Mouse (Mus musculus) ES-Bruce4 (cell line): ENCODE data around the gene 2310079G19Rik. TPM values are rescaled to one million over a fixed set of nuclear protein-coding genes. Genes with fewer than 3 reads are reported as not detected.

Source experiments
- H3K27ac ChIP-seq: 2 replicates; pipeline ENCODE4 v1.5.1; 2012; ENCODE audit warnings: low read length, inconsistent platforms; ENCODE audit not compliant: insufficient read depth
- H3K27me3 ChIP-seq: 2 replicates; pipeline ENCODE4 v1.6.1; 2012; ENCODE audit warnings: mild to moderate bottlenecking, low read length, inconsistent platforms; ENCODE audit not compliant: control insufficient read depth, poor library complexity, insufficient read depth, severe bottlenecking
- H3K36me3 ChIP-seq: 2 replicates; pipeline ENCODE4 v1.6.1; 2012; ENCODE audit warnings: inconsistent platforms, mild to moderate bottlenecking, low read length, moderate library complexity; ENCODE audit not compliant: control insufficient read depth, poor library complexity, insufficient read depth, severe bottlenecking
- H3K4me1 ChIP-seq: one replicate; pipeline ENCODE4 v1.8.1; 2011; ENCODE audit warnings: low read length; ENCODE audit not compliant: control insufficient read depth, insufficient read depth
- H3K4me3 ChIP-seq: 2 replicates; pipeline ENCODE4 v1.5.1; 2011; ENCODE audit warnings: low read depth, mild to moderate bottlenecking, low read length
- H3K9ac ChIP-seq: 2 replicates; pipeline ENCODE4 v1.6.1; 2012; ENCODE audit warnings: low read depth, mild to moderate bottlenecking, inconsistent platforms; ENCODE audit not compliant: poor library complexity, severe bottlenecking
- H3K9me3 ChIP-seq: replicated peaks from 2 replicates; pipeline ENCODE4 v1.6.1; 2012; ENCODE audit warnings: mild to moderate bottlenecking, low read length, inconsistent platforms; ENCODE audit not compliant: control insufficient read depth, poor library complexity, insufficient read depth, severe bottlenecking
- CTCF ChIP-seq: IDR thresholded peaks from one replicate; pipeline ENCODE4 v1.8.1; 2011; ENCODE audit warnings: low read depth, low read length
- EP300 ChIP-seq: IDR thresholded peaks from 2 replicates; pipeline ENCODE4 v1.6.1; 2011; ENCODE audit warnings: low read depth, low read length; ENCODE audit not compliant: insufficient read depth
- POLR2A ChIP-seq: IDR thresholded peaks from one replicate; pipeline ENCODE4 v1.8.1; 2011; ENCODE audit warnings: low read length; ENCODE audit not compliant: insufficient read depth
- polyA plus RNA-seq: library from polyadenylated mRNA; stranded (reverse); fragments of >200 nt; gene quantifications from 2 replicates; pipeline ENCODE4 v1.2.4, GENCODE M21; 2011; ENCODE audit warnings: low read depth; ENCODE audit not compliant: missing spikeins, insufficient read depth, insufficient read length

The 2310079G19Rik gene
- polyA plus RNA-seq = not detected in 2 replicates

DNA sequence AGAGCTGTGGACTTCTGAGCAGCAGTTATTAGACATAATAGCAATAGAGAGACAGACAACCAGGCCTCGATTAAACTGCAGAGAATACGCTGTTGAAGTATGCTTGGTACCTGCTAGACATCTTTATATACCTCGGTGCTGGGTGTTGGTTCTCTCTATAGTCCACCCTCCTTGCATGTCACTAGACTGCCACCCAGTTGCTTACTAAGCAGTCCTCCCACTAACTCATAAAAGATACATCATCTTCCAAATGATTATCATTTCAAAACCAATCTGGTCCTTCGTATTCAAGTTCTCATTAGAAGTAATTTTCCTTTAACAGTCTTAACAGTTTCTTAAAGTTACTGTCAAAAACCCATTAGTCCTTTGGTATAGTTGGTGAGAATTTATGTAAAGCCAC lies at the start of gene 2310079G19Rik:
TSS of gene 2310079G19Rik (minus strand) at position 101 of the 400 bp plus-strand sequence.
- no peak within 1 kb of the TSS for H3K27ac ChIP-seq
- no peak within 1 kb of the TSS for H3K9ac ChIP-seq
- H3K4me1 ChIP-seq = no peaks in the 10 kb centered on the region
- no peak within 1 kb of the TSS for H3K4me3 ChIP-seq
- TF ChIP-seq CTCF (no peak), EP300 (no peak), POLR2A (no peak)
- H3K27me3 ChIP-seq = no peaks in the 10 kb centered on the region
- no peaks in the 10 kb centered on the region for H3K9me3 ChIP-seq
- no peaks in the 10 kb centered on the region for H3K36me3 ChIP-seq

DNA sequence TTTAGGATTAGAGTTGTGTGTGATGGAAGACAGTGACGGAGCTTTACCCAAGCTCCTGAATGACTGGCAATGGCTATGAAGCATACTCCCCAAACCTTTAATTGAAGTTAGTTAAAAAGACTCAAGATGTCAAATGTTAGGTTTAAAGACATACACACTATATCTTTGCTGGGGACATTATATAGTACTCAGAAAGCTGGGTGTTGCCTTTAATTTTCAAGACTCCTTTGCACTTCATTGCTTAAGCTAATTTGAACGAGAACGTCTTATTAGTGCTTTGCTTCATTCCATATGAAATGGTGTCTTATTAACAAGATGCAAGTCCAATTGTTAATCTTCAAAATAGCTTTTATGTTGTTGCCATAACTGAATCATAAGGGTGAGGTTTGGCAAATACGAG lies 44.1 kb upstream of the 2310079G19Rik start, which contains the start of gene Krtap27-1:
TSS of gene Krtap27-1 (minus strand) at position 101 of the 400 bp plus-strand sequence.
- no peak within 1 kb of the TSS for H3K27ac ChIP-seq
- TF ChIP-seq POLR2A = no peak
- TF ChIP-seq CTCF = no peak
- TF ChIP-seq EP300 = no peak
- H3K27me3 ChIP-seq = no peaks in the 10 kb centered on the region
- H3K4me1 ChIP-seq = no peaks in the 10 kb centered on the region
- H3K9me3 ChIP-seq = no peaks in the 10 kb centered on the region
- no peaks in the 10 kb centered on the region for H3K36me3 ChIP-seq
- H3K4me3 ChIP-seq = no peak within 1 kb of the TSS
- no peak within 1 kb of the TSS for H3K9ac ChIP-seq

DNA sequence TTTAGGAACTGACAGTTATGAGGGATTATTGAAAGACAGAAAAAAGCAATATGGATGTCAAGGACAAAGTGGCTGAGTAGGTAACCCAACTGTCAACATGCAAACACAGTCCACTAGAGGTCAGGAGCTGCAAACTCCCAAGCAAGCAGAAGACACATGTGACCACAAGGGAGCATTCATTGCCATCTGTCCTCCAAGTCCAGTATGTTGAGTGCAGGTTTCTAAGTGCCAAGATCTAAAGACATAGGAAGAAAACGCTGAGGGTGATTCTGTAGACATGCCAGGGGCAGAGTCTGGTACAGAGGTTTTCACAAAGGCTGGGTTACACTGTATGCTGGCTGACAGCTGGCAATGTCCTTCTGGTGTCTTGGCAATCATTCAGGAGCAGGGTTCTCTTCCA lies 30.0 kb upstream of the 2310079G19Rik start:
- Histone ChIP-seq H3K36me3 (no peaks in the 10 kb centered on the region), H3K9ac (no peak overlapping the region), H3K4me3 (no peak overlapping the region), H3K4me1 (no peaks in the 10 kb centered on the region), H3K27ac (no peak overlapping the region), H3K27me3 (no peaks in the 10 kb centered on the region), H3K9me3 (no peaks in the 10 kb centered on the region)
- peak; percentile 17 for TF ChIP-seq CTCF
- no peak for TF ChIP-seq EP300

DNA sequence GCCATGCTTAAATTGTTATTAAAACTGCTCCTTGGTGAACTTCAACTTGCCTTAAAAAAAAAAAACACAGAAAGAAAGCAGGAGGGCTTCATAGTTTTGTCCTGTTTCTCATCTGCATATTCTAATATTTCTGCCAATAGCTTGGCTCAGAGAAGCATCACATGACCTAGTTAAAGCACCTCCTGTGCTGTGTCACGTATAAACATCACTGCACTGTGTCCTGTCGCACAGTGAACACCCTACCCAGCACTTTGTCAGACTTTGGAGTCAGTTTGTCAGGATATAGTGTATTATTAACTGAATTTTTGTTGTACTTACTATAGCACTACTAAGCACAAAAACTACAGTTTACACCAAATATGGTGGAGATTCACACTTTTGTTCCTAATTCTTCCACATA lies 24.5 kb upstream of the 2310079G19Rik start:
- no peak overlapping the region for H3K27ac ChIP-seq
- TF ChIP-seq POLR2A (no peak), CTCF (no peak), EP300 (no peak)
- H3K36me3 ChIP-seq = no peaks in the 10 kb centered on the region
- no peak overlapping the region for H3K9ac ChIP-seq
- no peaks in the 10 kb centered on the region for H3K27me3 ChIP-seq
- no peaks in the 10 kb centered on the region for H3K4me1 ChIP-seq
- H3K9me3 ChIP-seq = no peaks in the 10 kb centered on the region
- H3K4me3 ChIP-seq = no peak overlapping the region

DNA sequence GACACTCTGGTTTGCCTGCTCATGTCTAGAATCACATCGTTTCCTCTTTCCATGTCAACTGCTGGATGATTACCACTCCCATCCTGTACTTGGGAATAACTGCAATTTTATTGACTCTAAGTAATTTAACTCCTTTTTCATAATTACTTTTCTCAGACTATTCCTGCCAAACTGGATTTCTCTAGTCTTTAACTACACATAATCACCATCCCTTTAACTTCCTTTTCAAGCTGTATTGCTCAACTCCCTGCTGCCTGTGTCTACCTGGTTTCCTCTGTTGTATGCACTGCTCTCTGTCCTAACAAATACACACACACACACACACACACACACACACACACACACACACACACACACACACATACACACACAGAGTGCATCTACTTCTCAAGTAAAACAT lies 23.6 kb upstream of the 2310079G19Rik start:
- Histone ChIP-seq H3K4me3 (no peak overlapping the region), H3K4me1 (no peaks in the 10 kb centered on the region), H3K27me3 (no peaks in the 10 kb centered on the region), H3K36me3 (no peaks in the 10 kb centered on the region), H3K9ac (no peak overlapping the region), H3K9me3 (no peaks in the 10 kb centered on the region), H3K27ac (no peak overlapping the region)
- TF ChIP-seq POLR2A = no peak
- no peak for TF ChIP-seq EP300
- TF ChIP-seq CTCF = no peak

DNA sequence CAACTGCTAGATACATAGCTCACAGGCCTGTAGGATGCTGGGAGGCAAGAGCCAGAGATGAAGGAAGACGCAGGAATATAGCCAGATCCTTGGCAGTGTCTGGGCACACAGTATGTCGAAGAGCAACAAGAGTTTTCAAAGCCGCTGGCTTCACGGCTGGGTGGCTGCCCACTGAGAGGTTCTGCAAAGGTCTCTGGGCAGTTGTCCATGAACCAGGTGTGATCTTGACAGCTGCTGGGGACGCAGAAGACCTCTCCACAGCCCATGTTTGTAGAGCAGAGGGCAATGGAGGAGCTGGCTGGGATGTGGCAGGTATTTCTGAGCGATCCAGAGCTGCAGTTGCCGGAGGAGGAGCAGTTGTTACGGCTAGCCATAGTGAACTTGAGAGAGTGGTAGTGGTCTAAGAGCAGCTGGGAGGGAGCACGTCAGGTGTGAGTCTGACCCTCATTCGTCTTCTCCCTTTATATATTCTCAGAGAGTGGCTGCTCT lies 19.9 kb upstream of the 2310079G19Rik start, which contains the start of gene Krtap26-1:
TSS of gene Krtap26-1 (minus strand) at position 439 of the 489 bp plus-strand sequence.
- Histone ChIP-seq H3K4me3 (no peak within 1 kb of the TSS), H3K4me1 (no peaks in the 10 kb centered on the region), H3K9ac (no peak within 1 kb of the TSS), H3K27me3 (no peaks in the 10 kb centered on the region), H3K36me3 (no peaks in the 10 kb centered on the region), H3K9me3 (no peaks in the 10 kb centered on the region), H3K27ac (no peak within 1 kb of the TSS)
- TF ChIP-seq CTCF (no peak), POLR2A (no peak), EP300 (no peak)
